Mouse (Mus musculus): Measurements from ENCODE around the gene Serp2. TPM values are rescaled to one million over a fixed set of nuclear protein-coding genes. Genes with fewer than 3 reads are reported as not detected.
A peak's percentile ranks its signal among the peaks of the same experiment; 100 is the strongest.

The Serp2 gene
- polyA plus RNA-seq (2015; fragmentation: Nextera tagmentation; extraction: Ambion mirVana) = 11.0 and 14.6 TPM in 2 replicates

DNA sequence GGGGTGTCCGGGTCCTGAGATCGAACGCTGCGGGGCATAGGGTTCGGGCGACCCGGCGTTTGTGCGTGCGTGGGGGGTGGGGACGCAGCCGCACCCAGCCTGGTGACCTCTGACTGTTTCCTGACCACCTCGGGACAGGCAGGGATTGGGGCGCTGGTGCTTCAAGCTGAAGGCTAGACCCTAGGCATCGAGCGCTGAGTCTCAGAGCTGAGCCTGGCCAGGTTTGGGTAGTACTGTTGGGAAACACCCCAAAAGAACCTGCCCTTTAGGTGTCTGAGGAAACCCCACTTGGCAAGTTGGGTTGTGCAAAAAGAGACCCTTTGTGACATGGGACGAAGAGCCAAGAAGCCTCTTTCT lies at the start of gene Serp2:
Gene Serp2 (minus strand): TSS at position 38 of the 357 bp plus-strand sequence.
- Histone ChIP-seq H3K4me2 (peak within 1 kb of the TSS; percentile 91), H3K27me3 (no peaks in the 10 kb centered on the region), H3K27ac (peak within 1 kb of the TSS; percentile 92), H3K36me3 (no peaks in the 10 kb centered on the region), H3K9me3 (no peaks in the 10 kb centered on the region), H3K4me3 (peak within 1 kb of the TSS; percentile 61), H3K4me1 (peaks cover 44% of the 10 kb centered on the region), H3K9ac (peak within 1 kb of the TSS; percentile 80)
- WGBS = 9% methylated on average over 17 of the region's 17 CpGs
- ATAC-seq (ENCODE audit: insufficient number of reproducible peaks, insufficient read depth, low FRiP score, low TSS enrichment, low read depth) = 0 out of 2 replicates have a peak, but pooled peaks have one; percentile 21

DNA sequence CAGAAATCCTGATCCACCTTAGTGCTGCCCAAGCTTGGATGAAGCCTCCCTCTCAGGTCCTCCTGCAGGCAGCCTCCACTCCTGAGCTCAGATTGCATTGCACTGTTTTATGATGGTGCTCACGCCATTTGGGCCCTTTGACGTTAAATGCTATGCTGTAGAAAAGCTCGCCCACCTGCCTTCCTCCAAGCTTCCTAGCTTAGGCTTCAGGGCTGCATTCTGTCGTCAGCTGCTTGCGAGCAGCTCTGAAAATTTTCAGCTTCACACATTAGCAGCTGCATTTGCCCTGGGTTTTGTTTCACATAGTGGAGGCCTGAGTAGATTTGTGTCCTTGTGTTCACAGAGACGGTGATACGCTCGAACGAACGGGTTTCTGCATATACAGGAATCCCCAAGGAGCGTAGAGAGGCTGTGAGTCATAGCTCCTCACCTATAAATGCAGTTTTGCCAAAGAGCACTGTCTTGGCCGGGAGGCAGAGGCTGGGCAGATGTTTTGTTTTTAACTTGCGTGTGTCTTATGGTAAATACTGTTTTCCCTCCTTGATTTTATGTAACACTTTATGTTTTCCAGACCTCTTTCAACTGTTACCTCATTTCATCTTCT lies 49.3 kb upstream of the Serp2 start:
- no peak for ATAC-seq (ENCODE audit: insufficient number of reproducible peaks, insufficient read depth, low FRiP score, low TSS enrichment, low read depth)
- H3K9ac ChIP-seq = no peak overlapping the region
- WGBS = 47% methylated on average over 13 of the region's 13 CpGs
- H3K4me2 ChIP-seq = no peak overlapping the region
- H3K9me3 ChIP-seq = no peaks in the 10 kb centered on the region
- no peaks in the 10 kb centered on the region for H3K36me3 ChIP-seq
- H3K4me3 ChIP-seq = no peak overlapping the region
- peaks cover 40% of the 10 kb centered on the region for H3K4me1 ChIP-seq
- H3K27ac ChIP-seq = peak overlapping the region; percentile 49; the same call in 1 of the 2 replicates
- H3K27me3 ChIP-seq = no peaks in the 10 kb centered on the region

DNA sequence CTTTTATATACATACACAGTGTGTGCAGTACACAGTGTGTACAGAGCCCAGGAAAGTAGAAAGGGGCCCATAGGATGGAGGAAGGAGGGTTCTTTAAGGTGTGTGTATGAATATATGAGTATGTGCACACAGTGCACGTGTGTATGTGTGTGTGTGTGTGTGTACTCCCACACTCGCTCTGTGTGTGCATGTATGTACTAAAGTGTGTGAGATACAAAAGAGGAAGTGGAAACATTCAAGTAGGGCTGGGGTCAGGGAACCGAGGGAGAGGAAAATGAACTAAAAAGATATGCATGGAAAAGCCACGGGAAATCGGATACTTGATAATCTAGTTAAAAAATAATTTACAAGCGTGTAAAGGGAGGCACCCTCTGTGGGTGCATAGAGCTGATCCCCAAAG lies 47.3 kb upstream of the Serp2 start:
- Histone ChIP-seq H3K4me2 (no peak overlapping the region), H3K27ac (no peak overlapping the region), H3K4me3 (no peak overlapping the region), H3K4me1 (peaks cover 52% of the 10 kb centered on the region), H3K9ac (no peak overlapping the region), H3K27me3 (no peaks in the 10 kb centered on the region), H3K9me3 (no peaks in the 10 kb centered on the region), H3K36me3 (no peaks in the 10 kb centered on the region)
- 69% methylated on average over 6 of the region's 6 CpGs for WGBS
- ATAC-seq (ENCODE audit: insufficient number of reproducible peaks, insufficient read depth, low FRiP score, low TSS enrichment, low read depth) = no peak

DNA sequence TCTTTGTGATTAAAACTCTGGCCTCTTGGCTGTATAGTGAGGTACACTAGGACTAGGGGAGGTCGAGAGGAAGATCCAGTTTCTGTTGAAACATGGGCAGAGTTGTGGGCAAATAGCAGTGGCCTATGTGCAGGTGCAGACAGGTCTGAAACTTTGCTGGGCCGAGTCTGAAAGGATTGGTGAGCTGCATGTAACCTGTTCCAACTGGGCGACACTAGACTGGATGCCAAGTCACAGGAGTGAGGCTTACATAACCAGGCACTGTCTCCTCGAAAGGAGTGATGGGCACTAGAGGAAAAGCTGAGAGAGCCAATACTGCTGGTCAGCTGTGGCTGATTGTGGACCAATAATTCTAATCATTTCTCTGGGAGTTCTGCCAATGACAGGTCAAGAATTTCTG lies 45.0 kb upstream of the Serp2 start:
- Histone ChIP-seq H3K4me1 (peaks cover 62% of the 10 kb centered on the region), H3K27me3 (no peaks in the 10 kb centered on the region), H3K9me3 (no peaks in the 10 kb centered on the region), H3K4me3 (no peak overlapping the region), H3K36me3 (no peaks in the 10 kb centered on the region), H3K27ac (no peak overlapping the region), H3K4me2 (no peak overlapping the region), H3K9ac (no peak overlapping the region)
- WGBS = 85% methylated on average over 4 of the region's 4 CpGs
- no peak for ATAC-seq (ENCODE audit: insufficient number of reproducible peaks, insufficient read depth, low FRiP score, low TSS enrichment, low read depth)

DNA sequence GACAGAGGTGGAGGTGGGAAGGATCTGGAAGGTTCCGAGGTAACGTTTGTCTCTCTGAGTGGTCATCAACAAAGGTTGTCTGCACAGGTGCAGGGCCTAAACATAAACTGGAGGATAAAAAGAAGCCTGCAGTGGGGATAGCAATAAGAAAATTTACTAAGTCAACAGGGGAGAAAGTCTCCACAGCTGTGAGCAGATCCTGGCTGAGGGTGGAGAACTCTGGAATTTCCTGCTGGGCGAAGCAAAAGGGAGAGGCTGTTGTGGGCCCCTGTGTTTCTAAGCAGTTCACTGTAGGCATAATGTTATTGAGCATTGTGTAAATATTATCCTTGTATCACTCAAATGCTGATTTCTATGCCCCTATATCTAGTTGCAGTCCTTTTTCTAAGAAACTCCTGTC lies 43.7 kb upstream of the Serp2 start:
- Histone ChIP-seq H3K36me3 (no peaks in the 10 kb centered on the region), H3K4me1 (peaks cover 54% of the 10 kb centered on the region)

DNA sequence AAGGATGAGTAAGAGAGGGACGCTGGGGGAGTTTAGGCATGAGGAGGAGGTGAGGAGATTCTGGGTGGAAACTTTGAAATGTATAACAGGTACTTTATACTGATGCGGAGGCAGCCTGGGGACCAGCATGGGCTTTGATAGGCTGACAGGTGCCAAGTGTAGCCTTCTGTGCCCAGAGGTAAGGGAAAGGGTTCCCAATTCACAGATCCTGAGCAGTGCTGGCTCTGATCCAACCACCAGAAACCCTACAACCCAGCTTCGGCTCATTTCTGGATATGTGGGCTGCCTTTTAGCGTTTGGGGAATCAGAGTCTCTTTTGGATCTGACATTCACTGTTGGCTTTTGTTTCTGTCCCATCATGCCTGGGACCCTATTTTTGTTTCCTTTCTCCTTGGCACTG lies 43.0 kb upstream of the Serp2 start:
- Histone ChIP-seq H3K27me3 (no peaks in the 10 kb centered on the region), H3K9me3 (no peaks in the 10 kb centered on the region), H3K36me3 (no peaks in the 10 kb centered on the region), H3K4me1 (peaks cover 52% of the 10 kb centered on the region), H3K9ac (no peak overlapping the region), H3K4me2 (no peak overlapping the region), H3K27ac (0 out of 2 replicates have a peak overlapping the region, but pooled peaks have one; percentile 3), H3K4me3 (no peak overlapping the region)
- no peak for ATAC-seq (ENCODE audit: insufficient number of reproducible peaks, insufficient read depth, low FRiP score, low TSS enrichment, low read depth)
- 29% methylated on average over 4 of the region's 4 CpGs for WGBS

More for the DNA sequence above, 43.7 kb upstream of the Serp2 start:
- 0 out of 2 replicates have a peak overlapping the region, but pooled peaks have one; percentile 12 for H3K27ac ChIP-seq
- H3K4me2 ChIP-seq = no peak overlapping the region
- 73% methylated on average over 3 of the region's 3 CpGs for WGBS
- no peak overlapping the region for H3K9ac ChIP-seq
- H3K27me3 ChIP-seq = no peaks in the 10 kb centered on the region
- ATAC-seq (ENCODE audit: insufficient number of reproducible peaks, insufficient read depth, low FRiP score, low TSS enrichment, low read depth) = no peak
- H3K4me3 ChIP-seq = no peak overlapping the region
- no peaks in the 10 kb centered on the region for H3K9me3 ChIP-seq

DNA sequence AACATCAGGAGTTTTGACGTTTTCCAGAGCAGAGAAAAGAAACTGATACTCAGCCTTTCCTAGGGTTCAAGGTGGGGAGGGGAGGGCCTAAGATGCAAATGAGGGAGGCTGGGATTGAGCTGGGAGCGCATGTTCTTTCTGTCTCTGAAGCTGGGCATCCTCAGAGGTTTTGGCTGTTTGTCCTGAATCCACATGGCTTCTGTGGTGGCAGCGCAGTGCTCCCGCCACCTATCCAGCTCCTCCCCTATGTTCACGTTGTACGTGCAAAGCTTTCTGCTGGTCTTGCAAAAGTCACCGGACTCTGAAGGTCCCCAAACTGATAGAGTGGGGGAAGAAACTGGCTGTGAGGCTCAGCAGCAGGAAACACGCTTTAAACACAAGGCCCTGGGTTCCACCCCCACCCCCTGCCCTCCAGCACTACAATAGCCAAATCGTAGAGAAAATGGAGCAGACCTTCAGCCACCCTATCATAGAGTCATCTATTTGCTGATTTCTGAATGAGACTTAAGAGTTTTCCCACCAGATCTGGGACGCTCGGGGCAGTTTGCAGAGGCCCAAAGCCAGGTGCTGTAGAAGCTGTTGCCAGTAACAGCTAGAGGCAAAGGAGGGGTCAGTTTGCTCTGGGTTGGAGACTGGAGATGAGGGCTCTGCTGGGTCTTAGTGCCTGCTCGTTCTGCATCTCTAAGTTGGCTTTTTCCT lies 42.0 kb upstream of the Serp2 start:
- H3K4me1 ChIP-seq = peaks cover 43% of the 10 kb centered on the region
- ATAC-seq (ENCODE audit: insufficient number of reproducible peaks, insufficient read depth, low FRiP score, low TSS enrichment, low read depth) = no peak

DNA sequence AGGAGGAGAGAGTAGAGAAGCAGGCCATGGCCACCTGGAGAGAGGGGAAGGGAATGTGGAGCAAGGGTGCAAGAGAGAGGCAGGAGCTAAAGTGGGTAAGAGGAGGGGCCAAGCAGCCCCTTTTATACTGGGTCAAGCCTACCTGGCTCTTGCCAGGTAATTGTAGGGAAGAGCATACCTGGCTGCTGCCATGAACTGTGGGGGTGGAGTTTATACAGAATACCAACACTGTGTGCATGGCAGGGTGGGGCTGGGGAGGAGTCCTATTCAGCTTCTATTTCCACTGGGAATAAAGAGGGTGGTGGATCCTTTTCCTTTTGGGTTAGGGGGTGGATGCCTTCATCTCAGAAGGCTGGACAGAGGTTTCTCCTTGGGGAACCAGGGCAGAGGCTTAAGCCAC lies 41.1 kb upstream of the Serp2 start:
- no peaks in the 10 kb centered on the region for H3K36me3 ChIP-seq
- no peak overlapping the region for H3K9ac ChIP-seq
- 0 out of 2 replicates have a peak overlapping the region, but pooled peaks have one; percentile 64 for H3K4me2 ChIP-seq
- H3K4me3 ChIP-seq = no peak overlapping the region
- H3K27me3 ChIP-seq = no peaks in the 10 kb centered on the region
- ATAC-seq (ENCODE audit: insufficient number of reproducible peaks, insufficient read depth, low FRiP score, low TSS enrichment, low read depth) = no peak
- H3K4me1 ChIP-seq = peaks cover 39% of the 10 kb centered on the region
- 0 out of 2 replicates have a peak overlapping the region, but pooled peaks have one; percentile 87 for H3K27ac ChIP-seq
- no peaks in the 10 kb centered on the region for H3K9me3 ChIP-seq

More for the DNA sequence above, 42.0 kb upstream of the Serp2 start:
- H3K4me2 ChIP-seq = peak overlapping the region; percentile 64
- peak overlapping the region; percentile 44 for H3K9ac ChIP-seq
- peak overlapping the region; percentile 36 for H3K4me3 ChIP-seq
- H3K9me3 ChIP-seq = no peaks in the 10 kb centered on the region
- H3K36me3 ChIP-seq = no peaks in the 10 kb centered on the region
- no peaks in the 10 kb centered on the region for H3K27me3 ChIP-seq
- WGBS = 2% methylated on average over 12 of the region's 12 CpGs
- H3K27ac ChIP-seq = peak overlapping the region; percentile 87

DNA sequence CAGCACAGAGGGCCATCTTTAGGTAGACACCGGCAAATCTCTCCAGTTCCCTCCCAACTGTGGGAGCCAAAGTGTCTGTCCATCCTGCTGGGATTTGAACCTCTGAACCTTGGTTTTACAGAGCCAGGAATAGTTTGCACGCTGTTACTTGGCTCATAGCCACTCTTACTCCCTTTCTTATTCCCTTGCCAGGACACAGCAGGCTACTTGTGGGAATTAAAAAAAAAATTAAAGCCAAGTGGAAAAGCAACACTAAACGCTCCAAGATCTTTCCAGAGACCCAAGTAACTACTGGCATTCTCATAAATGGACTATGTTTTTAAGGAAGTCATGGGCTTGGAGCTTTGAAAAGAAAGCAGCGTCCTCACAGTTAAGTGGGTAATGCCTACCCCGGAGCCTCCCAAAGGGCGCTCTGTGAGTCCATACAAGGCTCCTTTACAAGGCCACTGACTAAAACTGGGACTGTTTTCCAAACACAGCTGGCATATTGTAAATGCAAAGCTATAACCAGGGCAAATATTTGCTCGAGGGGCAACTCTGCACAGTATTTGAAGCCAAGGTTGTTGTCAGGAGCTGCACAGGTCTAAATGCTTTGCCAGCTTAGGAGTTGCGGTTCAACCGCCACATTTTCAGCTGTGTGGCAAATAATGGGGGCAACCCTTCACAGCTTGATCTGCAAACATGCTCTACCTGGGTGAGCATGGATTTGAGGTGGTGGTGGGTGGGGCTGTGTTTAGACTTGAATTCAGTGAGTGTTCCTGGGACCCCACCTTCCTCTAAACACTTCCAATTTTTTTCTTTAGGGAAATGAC lies 38.6 kb upstream of the Serp2 start:
- peak; percentile 32 for ATAC-seq (ENCODE audit: insufficient number of reproducible peaks, insufficient read depth, low FRiP score, low TSS enrichment, low read depth)

DNA sequence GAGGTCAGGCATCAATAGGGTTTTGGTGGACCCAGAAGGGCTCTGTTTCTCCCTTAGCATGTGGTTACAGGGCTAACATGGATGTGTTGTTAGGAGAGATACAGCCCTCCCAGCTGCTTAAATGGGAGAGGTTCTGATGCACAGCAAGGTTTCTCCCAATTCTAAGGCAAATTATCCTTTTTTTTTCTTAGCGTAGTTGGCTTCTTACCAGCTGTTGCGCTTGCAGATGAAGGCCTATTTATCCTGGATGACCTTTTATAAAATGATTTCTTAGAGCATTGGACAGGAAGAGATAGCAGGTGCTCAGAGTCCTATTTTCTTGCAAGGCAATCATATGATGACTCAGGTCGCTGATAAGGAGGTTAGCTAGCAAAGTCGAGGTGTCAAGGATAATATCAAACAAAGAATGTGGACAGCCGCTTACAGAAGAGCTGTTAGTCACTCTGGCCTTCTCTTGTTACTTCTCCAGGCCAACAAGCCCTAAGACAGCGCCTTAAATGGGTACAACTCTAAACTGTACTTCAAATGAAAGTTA lies 37.7 kb upstream of the Serp2 start:
- no peaks in the 10 kb centered on the region for H3K9me3 ChIP-seq
- WGBS = 76% methylated on average over 6 of the region's 6 CpGs
- ATAC-seq (ENCODE audit: insufficient number of reproducible peaks, insufficient read depth, low FRiP score, low TSS enrichment, low read depth) = no peak
- no peak overlapping the region for H3K9ac ChIP-seq
- peaks cover 26% of the 10 kb centered on the region for H3K4me1 ChIP-seq
- no peaks in the 10 kb centered on the region for H3K36me3 ChIP-seq
- H3K4me3 ChIP-seq = no peak overlapping the region
- peak overlapping the region; percentile 39; the same call in 1 of the 2 replicates for H3K27ac ChIP-seq
- H3K4me2 ChIP-seq = no peak overlapping the region
- no peaks in the 10 kb centered on the region for H3K27me3 ChIP-seq

More for the DNA sequence above, 38.6 kb upstream of the Serp2 start:
- Histone ChIP-seq H3K27ac (peak overlapping the region; percentile 39), H3K4me3 (no peak overlapping the region), H3K9me3 (no peaks in the 10 kb centered on the region), H3K9ac (no peak overlapping the region), H3K4me1 (peaks cover 34% of the 10 kb centered on the region), H3K4me2 (no peak overlapping the region), H3K27me3 (no peaks in the 10 kb centered on the region), H3K36me3 (no peaks in the 10 kb centered on the region)
- 69% methylated on average over 9 of the region's 9 CpGs for WGBS

DNA sequence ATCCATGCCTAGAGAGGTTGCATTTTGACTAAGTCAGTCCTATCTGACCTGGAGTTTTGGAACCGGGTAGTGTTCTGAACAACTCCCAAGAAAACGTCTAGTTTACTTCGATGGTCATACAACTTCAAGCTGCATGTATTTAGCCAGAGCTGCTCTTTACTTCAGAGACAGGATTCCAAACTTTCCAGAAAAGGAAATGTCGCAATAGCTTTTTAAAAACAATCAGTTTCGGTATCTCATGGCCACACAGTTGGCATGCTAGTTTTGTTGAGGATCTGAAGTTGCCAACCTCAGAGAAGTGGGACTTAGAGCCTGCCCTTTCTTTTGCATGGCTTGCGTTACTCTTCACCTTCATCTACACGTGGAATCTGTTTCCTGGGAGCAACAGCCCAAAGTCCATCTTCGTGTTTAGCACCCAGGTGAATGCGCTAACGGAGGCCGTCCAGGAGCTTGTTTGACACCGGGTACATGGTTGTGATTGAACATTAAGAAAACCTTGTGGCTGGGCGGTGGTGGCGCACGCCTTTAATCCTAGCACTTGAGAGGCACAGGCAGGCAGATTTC lies 37.0 kb upstream of the Serp2 start:
- peaks cover 19% of the 10 kb centered on the region for H3K4me1 ChIP-seq
- no peak overlapping the region for H3K4me2 ChIP-seq
- H3K9me3 ChIP-seq = no peaks in the 10 kb centered on the region
- no peak overlapping the region for H3K9ac ChIP-seq
- WGBS = 92% methylated on average over 15 of the region's 15 CpGs
- no peak overlapping the region for H3K27ac ChIP-seq
- H3K4me3 ChIP-seq = no peak overlapping the region
- ATAC-seq (ENCODE audit: insufficient number of reproducible peaks, insufficient read depth, low FRiP score, low TSS enrichment, low read depth) = no peak
- H3K27me3 ChIP-seq = no peaks in the 10 kb centered on the region
- no peaks in the 10 kb centered on the region for H3K36me3 ChIP-seq
